ENCODE assay signal across 8 mouse cellular contexts in genomic region chr16:23099632-23100031, GRCm38 (mm10). TPM values are rescaled to one million over a fixed set of nuclear protein-coding genes. Genes with fewer than 3 reads are reported as not detected.
DNase-seq lines count a peak whose midpoint lies in the region; ATAC-seq and TF ChIP-seq lines count a peak whose summit lies in the region.

No protein-coding gene starts in this region.

- no peaks in the 10 kb centered on the region for H3K27me3 ChIP-seq in heart, embryonic 13.5 days (replicated peaks)
- no peaks in the 10 kb centered on the region for H3K27me3 ChIP-seq in G1E (ENCODE audit: insufficient read depth, low read length)
- H3K27me3 ChIP-seq in hindbrain, embryonic 14.5 days (ENCODE audit: control insufficient read depth, insufficient read depth, low read length): peaks cover 22% of the 10 kb centered on the region
- no peaks in the 10 kb centered on the region for H3K27me3 ChIP-seq in midbrain, embryonic 14.5 days (ENCODE audit: control insufficient read depth, insufficient read depth, low read length)
- no peaks in the 10 kb centered on the region for H3K27me3 ChIP-seq in thymus, adult 2 months (ENCODE audit: control insufficient read depth, insufficient read depth, low read length)

- WGBS in heart, embryonic 13.5 days: 18% methylated on average over 12 of the region's 12 CpGs
- 2% methylated on average over 12 of the region's 12 CpGs for WGBS in hindbrain, embryonic 14.5 days
- 3% methylated on average over 12 of the region's 12 CpGs for WGBS in midbrain, embryonic 14.5 days
- 74% methylated on average over 12 of the region's 12 CpGs for WGBS in thymus, adult 2 months

- H3K36me3 ChIP-seq in heart, embryonic 13.5 days: no peaks in the 10 kb centered on the region
- no peaks in the 10 kb centered on the region for H3K36me3 ChIP-seq in G1E (replicated peaks)
- no peaks in the 10 kb centered on the region for H3K36me3 ChIP-seq in hindbrain, embryonic 14.5 days (replicated peaks; ENCODE audit: control insufficient read depth, insufficient read depth)
- H3K36me3 ChIP-seq in midbrain, embryonic 14.5 days (ENCODE audit: control insufficient read depth, insufficient read depth, low read length): no peaks in the 10 kb centered on the region
- no peaks in the 10 kb centered on the region for H3K36me3 ChIP-seq in thymus, adult 2 months (ENCODE audit: control insufficient read depth, insufficient read depth, low read length)

- no peaks in the 10 kb centered on the region for H3K9me3 ChIP-seq in heart, embryonic 13.5 days
- H3K9me3 ChIP-seq in G1E (replicated peaks): no peaks in the 10 kb centered on the region
- no peaks in the 10 kb centered on the region for H3K9me3 ChIP-seq in hindbrain, embryonic 14.5 days (ENCODE audit: control insufficient read depth, low read length)
- no peaks in the 10 kb centered on the region for H3K9me3 ChIP-seq in midbrain, embryonic 14.5 days (ENCODE audit: control insufficient read depth, low read length)

- no peak for TF ChIP-seq POLR2A in thymus, adult 2 months (IDR thresholded peaks at IDR 0.05; ENCODE audit: control insufficient read depth, extremely low read depth, insufficient read depth, low read length, poor library complexity)

- peak overlapping the region; percentile 73 for H3K27ac ChIP-seq in heart, embryonic 13.5 days (replicated peaks)
- no peak overlapping the region for H3K27ac ChIP-seq in hindbrain, embryonic 14.5 days
- no peak overlapping the region for H3K27ac ChIP-seq in midbrain, embryonic 14.5 days (replicated peaks; ENCODE audit: low read depth, low read length)
- no peak overlapping the region for H3K27ac ChIP-seq in thymus, adult 2 months (ENCODE audit: control insufficient read depth, insufficient read depth, low read length)

- DNase-seq in heart, adult 11 months: no peak
- no peak for DNase-seq in G1E (ENCODE audit: low spot score)
- no peak for DNase-seq in hindbrain, embryonic 14.5 days (ENCODE audit: low spot score)
- no peak for DNase-seq in midbrain, embryonic 14.5 days
- no peak for DNase-seq in cerebellum, adult 11-12 months
- no peak for DNase-seq in thymus, adult 2 months
- no peak for DNase-seq in left cerebral cortex, postnatal 36 days (ENCODE audit: low spot score in 2 of 2)

- peak overlapping the region; percentile 77 for H3K9ac ChIP-seq in heart, embryonic 13.5 days
- H3K9ac ChIP-seq in hindbrain, embryonic 14.5 days: peak overlapping the region; percentile 44
- H3K9ac ChIP-seq in midbrain, embryonic 14.5 days (replicated peaks; ENCODE audit: low read length): peak overlapping the region; percentile 39

- peaks cover 21% of the 10 kb centered on the region for H3K4me1 ChIP-seq in heart, embryonic 13.5 days
- H3K4me1 ChIP-seq in G1E (ENCODE audit: insufficient read depth, low read depth, low read length): peaks cover 40% of the 10 kb centered on the region
- no peaks in the 10 kb centered on the region; the same call in 1 of the 2 replicates for H3K4me1 ChIP-seq in hindbrain, embryonic 14.5 days (replicated peaks; ENCODE audit: control insufficient read depth, insufficient read depth, low read length)
- H3K4me1 ChIP-seq in midbrain, embryonic 14.5 days (ENCODE audit: control insufficient read depth, insufficient read depth, low read length): peaks cover 5% of the 10 kb centered on the region; the same call in 1 of the 2 replicates
- peaks cover 9% of the 10 kb centered on the region; the same call in 1 of the 2 replicates for H3K4me1 ChIP-seq in thymus, adult 2 months (replicated peaks; ENCODE audit: control insufficient read depth, insufficient read depth, low read length)

- H3K4me3 ChIP-seq in heart, embryonic 13.5 days: peak overlapping the region; percentile 51
- peak overlapping the region; percentile 60; the same call in 1 of the 2 replicates for H3K4me3 ChIP-seq in G1E (ENCODE audit: low read depth, low read length)
- H3K4me3 ChIP-seq in hindbrain, embryonic 14.5 days (replicated peaks; ENCODE audit: low read length): peak overlapping the region; percentile 27
- peak overlapping the region; percentile 29 for H3K4me3 ChIP-seq in midbrain, embryonic 14.5 days (replicated peaks; ENCODE audit: low read depth, low read length)
- no peak overlapping the region for H3K4me3 ChIP-seq in thymus, adult 2 months (ENCODE audit: control insufficient read depth, insufficient read depth, low read length)

- no peak for ATAC-seq in heart, embryonic 13.5 days (ENCODE audit: extremely low read depth, insufficient number of reproducible peaks, low FRiP score, low TSS enrichment)
- no peak for ATAC-seq in G1E (ENCODE audit: extremely low read depth, insufficient number of reproducible peaks, low FRiP score, poor library complexity, severe bottlenecking)
- ATAC-seq in hindbrain, embryonic 14.5 days (ENCODE audit: low FRiP score): no peak
- ATAC-seq in midbrain, embryonic 14.5 days (ENCODE audit: low FRiP score, low TSS enrichment): no peak

- TF ChIP-seq CTCF in G1E (IDR thresholded peaks at IDR 0.05; ENCODE audit: low read depth, low read length): no peak
- no peak for TF ChIP-seq CTCF in thymus, adult 2 months (IDR thresholded peaks at IDR 0.05; ENCODE audit: borderline replicate concordance, control insufficient read depth, extremely low read depth, insufficient read depth, low read length, poor library complexity)

- intact Hi-C loops in left cerebral cortex, postnatal 36 days (cut with DNase I): no loop called here

- H3K4me2 ChIP-seq in heart, embryonic 13.5 days: peak overlapping the region; percentile 73
- peak overlapping the region; percentile 62 for H3K4me2 ChIP-seq in hindbrain, embryonic 14.5 days (replicated peaks)
- H3K4me2 ChIP-seq in midbrain, embryonic 14.5 days (ENCODE audit: low read length): peak overlapping the region; percentile 60

RNA-seq across cellular contexts. Expression of gene Eif4a2, which starts 7.6 kb away (rescaled TPM):
- polyA plus RNA-seq in heart, embryonic 13.5 days (2015; fragmentation: Nextera tagmentation; extraction: Ambion mirVana): 147 and 163 TPM in 2 replicates
- total RNA-seq in G1E (2014; fragmentation: Nextera tagmentation) (776 and 797 TPM in 2 replicates), G1E (2017) (849 and 913 TPM in 2 replicates)
- polyA plus RNA-seq in G1E (2012): 8.4 and 10.5 TPM in 2 replicates
- 352 and 389 TPM in 2 replicates for polyA plus RNA-seq in hindbrain, embryonic 14.5 days (2014; fragmentation: Nextera tagmentation; extraction: Ambion mirVana)
- 337 and 373 TPM in 2 replicates for polyA plus RNA-seq in midbrain, embryonic 14.5 days (2014; fragmentation: Nextera tagmentation; extraction: Ambion mirVana)
- 109 and 137 TPM in 2 replicates for polyA plus RNA-seq in thymus, adult 2 months (2012; rRNA removed)
- 100 to 1,000 TPM; 863 to 878 TPM for total RNA-seq in left cerebral cortex, postnatal 36 days (2021)

RNA-seq across cellular contexts. Expression of gene Rfc4, which starts 27.9 kb away (rescaled TPM):
- 93.0 and 96.8 TPM in 2 replicates for polyA plus RNA-seq in heart, embryonic 13.5 days (2015; fragmentation: Nextera tagmentation; extraction: Ambion mirVana)
- 181 and 229 TPM in 2 replicates for total RNA-seq in G1E (2014; fragmentation: Nextera tagmentation)
- total RNA-seq in G1E (2017): 87.3 and 90.1 TPM in 2 replicates
- 29.7 and 49.2 TPM in 2 replicates for polyA plus RNA-seq in G1E (2012)
- polyA plus RNA-seq in hindbrain, embryonic 14.5 days (2014; fragmentation: Nextera tagmentation; extraction: Ambion mirVana): 41.3 and 43.1 TPM in 2 replicates
- 41.9 and 57.1 TPM in 2 replicates for polyA plus RNA-seq in midbrain, embryonic 14.5 days (2014; fragmentation: Nextera tagmentation; extraction: Ambion mirVana)
- polyA plus RNA-seq in thymus, adult 2 months (2012; rRNA removed): 2.6 and 3.4 TPM in 2 replicates
- total RNA-seq in left cerebral cortex, postnatal 36 days (2021): 1 to 10 TPM; 6.8 to 7.3 TPM

RNA-seq across cellular contexts. Expression of gene Kng1, which starts 42.0 kb away (rescaled TPM):
- 0.94 and 8.3 TPM in 2 replicates for polyA plus RNA-seq in heart, embryonic 13.5 days (2015; fragmentation: Nextera tagmentation; extraction: Ambion mirVana)
- total RNA-seq in G1E (2014; fragmentation: Nextera tagmentation): not detected in 2 replicates
- total RNA-seq in G1E (2017): 0.12 TPM in 1 of 2 replicates, not detected in the other
- polyA plus RNA-seq in G1E (2012): not detected in 2 replicates
- not detected in 2 replicates for polyA plus RNA-seq in hindbrain, embryonic 14.5 days (2014; fragmentation: Nextera tagmentation; extraction: Ambion mirVana)
- polyA plus RNA-seq in midbrain, embryonic 14.5 days (2014; fragmentation: Nextera tagmentation; extraction: Ambion mirVana): not detected in 2 replicates
- polyA plus RNA-seq in thymus, adult 2 months (2012; rRNA removed): 0.05 and 0.98 TPM in 2 replicates
- total RNA-seq in left cerebral cortex, postnatal 36 days (2021): not detected

RNA-seq across cellular contexts. Expression of gene Adipoq, which starts 46.7 kb away (rescaled TPM):
- 0.15 TPM in 1 of 2 replicates, not detected in the other for polyA plus RNA-seq in heart, embryonic 13.5 days (2015; fragmentation: Nextera tagmentation; extraction: Ambion mirVana)
- total RNA-seq in G1E (2014; fragmentation: Nextera tagmentation) (not detected in 2 replicates), G1E (2017) (0.16 TPM in 1 of 2 replicates, not detected in the other)
- not detected in 2 replicates for polyA plus RNA-seq in G1E (2012)
- not detected in 2 replicates for polyA plus RNA-seq in hindbrain, embryonic 14.5 days (2014; fragmentation: Nextera tagmentation; extraction: Ambion mirVana)
- not detected in 2 replicates for polyA plus RNA-seq in midbrain, embryonic 14.5 days (2014; fragmentation: Nextera tagmentation; extraction: Ambion mirVana)
- 52.4 and 61.3 TPM in 2 replicates for polyA plus RNA-seq in thymus, adult 2 months (2012; rRNA removed)
- not detected for total RNA-seq in left cerebral cortex, postnatal 36 days (2021)
